Mouse (Mus musculus): ENCODE data around the gene Traf3ip3. TPM values are rescaled to one million over a fixed set of nuclear protein-coding genes. Genes with fewer than 3 reads are reported as not detected.

Gene Traf3ip3
- total and polyA plus RNA-seq, 3 experiments = 5.2 to 9.7 TPM; not detected in 1

DNA sequence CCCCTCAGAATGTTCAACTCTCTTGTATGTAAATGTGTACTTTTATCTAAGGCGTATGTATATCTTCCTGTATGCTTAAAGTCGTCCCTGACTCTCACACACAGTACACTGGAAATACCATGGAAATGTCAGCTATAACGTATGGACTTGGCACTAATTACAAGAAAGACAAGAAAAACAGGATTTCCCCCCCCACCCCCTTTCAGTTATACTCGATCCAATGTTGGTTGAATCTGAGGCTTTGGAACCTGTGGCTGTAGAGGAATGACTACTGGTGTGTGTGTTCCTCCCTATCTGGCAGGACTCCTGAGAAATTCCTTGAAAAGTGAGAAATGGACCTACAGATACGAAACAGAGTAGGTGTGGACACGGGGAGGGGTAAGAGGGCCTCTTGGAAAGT is 13.2 kb downstream of the Traf3ip3 start:
- DNase-seq (ENCODE audit: low read depth, low spot score) = no peak
- Histone ChIP-seq H3K4me3 (ENCODE audit: control insufficient read depth in 1 of 2, insufficient read depth in 1 of 2, low read depth in 2 of 2, low read length in 2 of 2) (no peak overlapping the region), H3K79me2 (ENCODE audit: control insufficient read depth, insufficient read depth, low read length, poor library complexity) (no peaks in the 10 kb centered on the region), H3K4me1 (ENCODE audit: control insufficient read depth in 1 of 2, insufficient read depth in 2 of 2, low read length in 2 of 2) (no peaks in the 10 kb centered on the region), H3K27ac (ENCODE audit: control insufficient read depth, low read depth, low read length) (no peak overlapping the region), H3K9ac (ENCODE audit: control insufficient read depth, low read depth, low read length, poor library complexity, severe bottlenecking) (no peak overlapping the region), H3K36me3 (ENCODE audit: control insufficient read depth in 1 of 2, insufficient read depth in 2 of 2, low read length in 2 of 2) (no peaks in the 10 kb centered on the region), H3K27me3 (ENCODE audit: control insufficient read depth in 1 of 2, insufficient read depth in 2 of 2, low read length in 2 of 2) (no peaks in the 10 kb centered on the region), H3K9me3 (replicated peaks; ENCODE audit: insufficient read depth, low read length) (no peaks in the 10 kb centered on the region)
- no peak for TF ChIP-seq MEF2A (IDR thresholded peaks at IDR 0.05; ENCODE audit: extremely low read depth, insufficient replicate concordance, low read depth, low read length, poor library complexity, severe bottlenecking)
- TF ChIP-seq UBTF (IDR thresholded peaks at IDR 0.05; ENCODE audit: borderline replicate concordance, insufficient read depth, low read depth, low read length) = no peak
- TF ChIP-seq MYC (IDR thresholded peaks at IDR 0.05; ENCODE audit: low read depth, low read length) = no peak
- TF ChIP-seq MXI1 (IDR thresholded peaks at IDR 0.05; ENCODE audit: low read depth, low read length) = no peak
- no peak for TF ChIP-seq BHLHE40 (IDR thresholded peaks at IDR 0.05; ENCODE audit: borderline replicate concordance, low read depth, low read length)
- TF ChIP-seq MAX (IDR thresholded peaks at IDR 0.05; ENCODE audit: low read length) = no peak
- TF ChIP-seq USF2 (IDR thresholded peaks at IDR 0.05; ENCODE audit: borderline replicate concordance in 1 of 2, insufficient read depth in 1 of 2, low read depth in 1 of 2, low read length in 2 of 2) = no peak
- TF ChIP-seq NRF1 (IDR thresholded peaks at IDR 0.05; ENCODE audit: insufficient read depth, low read depth, low read length, poor library complexity, severe bottlenecking) = no peak
- TF ChIP-seq TAL1 (IDR thresholded peaks at IDR 0.05; ENCODE audit: low read length) = no peak
- no peak for TF ChIP-seq E2F4 (IDR thresholded peaks at IDR 0.05; ENCODE audit: borderline replicate concordance, low read depth, low read length)
- TF ChIP-seq USF1 (IDR thresholded peaks at IDR 0.05; ENCODE audit: low read depth, low read length) = no peak
- no peak for TF ChIP-seq SIN3A (IDR thresholded peaks at IDR 0.05; ENCODE audit: low read length)
- TF ChIP-seq ZMIZ1 (IDR thresholded peaks at IDR 0.05; ENCODE audit: low read depth, low read length) = no peak
- TF ChIP-seq TBP (IDR thresholded peaks at IDR 0.05; ENCODE audit: low read depth, low read length) = no peak
- TF ChIP-seq GABPA (IDR thresholded peaks at IDR 0.05; ENCODE audit: low read depth, low read length) = no peak
- TF ChIP-seq HCFC1 (IDR thresholded peaks at IDR 0.05; ENCODE audit: low read depth, low read length) = no peak
- TF ChIP-seq KAT2A (conservative IDR thresholded peaks at IDR 0.05; ENCODE audit: low read depth, low read length) = no peak
- no peak for TF ChIP-seq SMC3 (IDR thresholded peaks at IDR 0.05; ENCODE audit: low read depth, low read length)
- TF ChIP-seq GATA1 (IDR thresholded peaks at IDR 0.05; ENCODE audit: low read depth, low read length) = no peak

DNA sequence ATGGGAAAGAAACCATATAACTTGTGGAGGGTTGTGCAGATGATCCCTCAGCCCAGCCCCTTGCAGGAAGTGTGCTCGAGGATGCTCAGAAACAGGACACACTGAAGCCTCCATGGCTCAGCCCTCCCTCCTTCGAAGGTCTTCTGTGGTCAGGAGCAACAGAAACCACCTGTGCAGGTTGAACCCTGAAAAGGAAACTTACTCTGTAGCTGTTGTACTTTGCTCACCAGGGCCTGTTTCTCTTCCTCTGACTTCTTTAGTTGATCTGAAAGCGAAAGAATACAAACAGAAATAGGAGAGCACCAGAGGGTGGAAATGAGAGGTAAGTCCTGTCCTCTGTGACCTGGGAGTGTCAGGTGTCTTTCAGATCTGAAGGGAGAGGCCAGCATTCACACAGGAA is 20.4 kb downstream of the Traf3ip3 start:
- no peak for DNase-seq (ENCODE audit: low read depth, low spot score)
- Histone ChIP-seq H3K4me3 (ENCODE audit: control insufficient read depth in 1 of 2, insufficient read depth in 1 of 2, low read depth in 2 of 2, low read length in 2 of 2) (no peak overlapping the region), H3K9me3 (replicated peaks; ENCODE audit: insufficient read depth, low read length) (no peaks in the 10 kb centered on the region), H3K27me3 (ENCODE audit: control insufficient read depth in 1 of 2, insufficient read depth in 2 of 2, low read length in 2 of 2) (no peaks in the 10 kb centered on the region), H3K4me1 (ENCODE audit: control insufficient read depth in 1 of 2, insufficient read depth in 2 of 2, low read length in 2 of 2) (peaks cover 0 to under 1% of the 10 kb centered on the region in 2 experiments; a peak in 1 of 4 replicates), H3K36me3 (ENCODE audit: control insufficient read depth in 1 of 2, insufficient read depth in 2 of 2, low read length in 2 of 2) (no peaks in the 10 kb centered on the region), H3K27ac (ENCODE audit: control insufficient read depth, low read depth, low read length) (no peak overlapping the region), H3K9ac (ENCODE audit: control insufficient read depth, low read depth, low read length, poor library complexity, severe bottlenecking) (no peak overlapping the region), H3K79me2 (ENCODE audit: control insufficient read depth, insufficient read depth, low read length, poor library complexity) (no peaks in the 10 kb centered on the region)
- no peak for TF ChIP-seq NELFE (IDR thresholded peaks at IDR 0.05; ENCODE audit: low read depth, low read length)
- TF ChIP-seq MXI1 (IDR thresholded peaks at IDR 0.05; ENCODE audit: low read depth, low read length) = no peak
- no peak for TF ChIP-seq MYB (IDR thresholded peaks at IDR 0.05; ENCODE audit: low read depth, low read length)
- no peak for TF ChIP-seq BHLHE40 (IDR thresholded peaks at IDR 0.05; ENCODE audit: borderline replicate concordance, low read depth, low read length)

Data from MEL (cell line).